Mouse (Mus musculus): ENCODE results near the gene Tmco4. TPM values are rescaled to one million over a fixed set of nuclear protein-coding genes. Genes with fewer than 3 reads are reported as not detected.
"Not testable (repeated sequence)": the region's sequence is repeated elsewhere in the genome, so short reads cannot be mapped to it uniquely, and the experiment has no call there.

Gene Tmco4
- polyA plus RNA-seq, 1 experiment: 20.7 TPM

DNA sequence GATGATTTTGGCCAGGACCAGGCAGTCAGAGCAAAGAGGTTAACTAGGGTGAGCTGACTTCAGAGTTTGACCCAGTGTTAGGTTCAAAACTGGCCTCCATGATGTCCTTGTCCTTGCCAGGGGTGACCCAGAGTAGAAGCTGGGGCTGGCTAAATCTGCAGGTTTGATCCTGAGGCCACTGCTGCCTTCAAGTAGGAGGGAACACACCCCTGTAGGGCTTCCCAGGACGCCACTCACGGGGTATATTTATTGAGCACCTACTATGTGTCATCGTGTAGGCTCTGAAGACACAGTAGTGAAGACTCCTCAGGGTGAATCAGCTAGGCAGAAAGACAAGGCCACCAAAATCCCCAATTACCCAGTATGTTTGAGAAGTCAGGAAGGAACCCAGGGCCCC, 1.0 kb downstream of the Tmco4 start:
- no peak for DNase-seq (ENCODE audit: low read depth)

GRCm38 (mm10) chr4:138974540-138974939, 1.9 kb downstream of the Tmco4 start:
- not testable (repeated sequence) for DNase-seq (ENCODE audit: low read depth)

GRCm38 (mm10) chr4:138975194-138975593, 2.5 kb downstream of the Tmco4 start:
- no peak for DNase-seq (ENCODE audit: low read depth)

GRCm38 (mm10) chr4:138976046-138976445, 3.4 kb downstream of the Tmco4 start:
- DNase-seq (ENCODE audit: low read depth): no peak

GRCm38 (mm10) chr4:138980021-138980420, 7.3 kb downstream of the Tmco4 start:
- DNase-seq (ENCODE audit: low read depth): no peak

- no peak for DNase-seq (ENCODE audit: low read depth)
Observed at GRCm38 (mm10) chr4:138980771-138981420, 8.2 kb downstream of the Tmco4 start.

DNA sequence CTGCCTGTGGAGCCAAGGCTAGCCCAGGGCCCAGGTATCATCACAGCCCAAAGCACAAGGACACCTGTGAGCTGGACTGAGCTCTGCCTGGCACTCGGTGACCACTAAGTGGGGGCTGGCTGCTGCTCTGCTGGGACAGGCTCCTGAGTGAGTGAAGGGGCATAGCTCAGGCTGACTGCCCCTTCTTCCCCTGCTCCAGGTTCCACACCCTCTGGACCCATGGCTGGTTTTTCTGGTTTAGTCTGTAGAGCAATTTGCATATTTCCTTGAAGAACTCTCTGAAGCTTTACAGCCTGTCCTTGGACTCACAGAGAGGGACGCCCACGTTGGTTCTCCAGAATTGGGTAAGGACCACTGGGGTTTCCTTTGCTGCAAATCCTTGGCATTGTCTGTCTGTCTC, 10.7 kb downstream of the Tmco4 start:
- DNase-seq (ENCODE audit: low read depth): no peak

GRCm38 (mm10) chr4:138984744-138985143, 12.1 kb downstream of the Tmco4 start:
- DNase-seq (ENCODE audit: low read depth): no peak

DNA sequence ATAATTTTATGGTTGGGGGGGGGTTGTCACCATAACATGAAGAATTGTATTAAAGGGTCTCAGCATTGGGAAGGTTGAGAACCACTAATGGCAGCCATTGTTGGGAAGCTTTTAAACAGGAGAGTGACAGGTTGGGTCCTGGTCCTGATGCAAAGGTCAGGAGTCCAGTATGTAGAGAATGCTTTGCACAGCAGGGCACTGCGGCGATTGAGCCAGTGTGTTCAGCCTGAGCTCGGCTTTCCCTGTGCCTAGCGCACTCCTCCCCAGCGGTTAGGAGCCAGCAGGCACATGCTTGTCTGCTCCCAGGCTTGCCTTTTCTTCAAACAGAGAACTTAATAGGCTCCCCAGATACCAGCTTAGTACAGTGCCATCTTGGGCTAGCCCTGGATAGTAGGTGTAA, 13.6 kb downstream of the Tmco4 start:
- no peak for DNase-seq (ENCODE audit: low read depth)

DNA sequence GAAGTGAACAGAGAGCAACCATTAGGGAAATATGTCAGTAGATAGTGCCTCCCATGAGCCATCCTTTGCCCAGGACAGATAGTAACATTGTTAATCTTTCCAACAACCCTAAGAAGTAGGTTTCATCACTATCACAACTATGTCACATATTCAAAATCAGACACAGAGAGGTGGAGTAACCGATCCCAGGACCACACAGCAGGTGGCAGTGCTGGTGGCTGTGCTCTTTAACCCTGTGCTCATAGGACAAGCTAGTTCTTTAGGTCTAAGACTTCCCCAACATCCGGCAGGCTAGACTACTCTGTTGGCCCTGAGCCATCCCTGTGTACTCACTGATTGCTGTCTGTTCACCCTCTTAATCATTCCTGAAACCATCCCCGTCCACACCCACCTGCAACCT, 21.7 kb downstream of the Tmco4 start:
- DNase-seq (ENCODE audit: low read depth): no peak

GRCm38 (mm10) chr4:138996410-138996809, 23.7 kb downstream of the Tmco4 start:
- DNase-seq (ENCODE audit: low read depth): no peak

- DNase-seq (ENCODE audit: low read depth): no peak
Observed at GRCm38 (mm10) chr4:138997121-138997520, 24.4 kb downstream of the Tmco4 start.

DNA sequence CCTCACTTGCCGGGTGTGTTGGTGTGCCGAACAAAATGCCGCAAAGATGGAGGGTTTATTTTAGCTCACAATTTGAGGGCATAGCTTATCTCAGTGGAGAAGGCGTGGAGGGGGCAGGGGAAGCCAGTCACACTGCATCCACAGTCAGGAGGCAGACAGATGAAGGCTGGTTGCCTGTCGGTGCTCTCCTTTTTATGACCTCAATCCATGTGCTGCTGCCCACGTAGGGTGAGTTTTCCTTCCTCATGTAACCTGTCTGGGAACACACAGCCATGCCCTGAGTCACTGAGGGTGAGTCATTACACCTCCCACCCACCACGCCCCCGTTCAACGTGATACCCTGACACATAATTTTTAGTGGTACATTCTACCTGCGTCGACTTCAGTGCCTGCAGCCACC, 25.9 kb downstream of the Tmco4 start:
- DNase-seq (ENCODE audit: low read depth): peak; percentile 50

DNA sequence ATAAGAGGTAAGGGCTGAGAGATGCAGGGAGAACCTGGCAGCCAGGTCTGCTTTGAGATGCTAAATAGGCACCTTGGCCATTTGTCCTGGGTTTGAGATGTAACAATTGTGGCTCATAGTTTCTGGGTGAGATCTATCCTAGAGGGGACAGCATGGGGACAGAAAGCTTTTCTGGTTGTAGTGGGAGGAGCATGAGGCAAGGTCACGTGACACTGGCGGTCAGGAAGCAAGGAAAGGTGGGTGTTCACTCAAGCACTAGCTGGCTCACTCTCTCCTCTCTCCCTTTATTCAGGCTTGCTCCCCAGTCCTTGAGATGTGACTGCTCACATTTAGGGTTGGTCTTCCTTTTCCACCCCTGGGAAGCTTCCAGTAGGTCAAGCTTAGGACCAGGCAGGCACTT, 28.3 kb downstream of the Tmco4 start:
- DNase-seq (ENCODE audit: low read depth): no peak

DNA sequence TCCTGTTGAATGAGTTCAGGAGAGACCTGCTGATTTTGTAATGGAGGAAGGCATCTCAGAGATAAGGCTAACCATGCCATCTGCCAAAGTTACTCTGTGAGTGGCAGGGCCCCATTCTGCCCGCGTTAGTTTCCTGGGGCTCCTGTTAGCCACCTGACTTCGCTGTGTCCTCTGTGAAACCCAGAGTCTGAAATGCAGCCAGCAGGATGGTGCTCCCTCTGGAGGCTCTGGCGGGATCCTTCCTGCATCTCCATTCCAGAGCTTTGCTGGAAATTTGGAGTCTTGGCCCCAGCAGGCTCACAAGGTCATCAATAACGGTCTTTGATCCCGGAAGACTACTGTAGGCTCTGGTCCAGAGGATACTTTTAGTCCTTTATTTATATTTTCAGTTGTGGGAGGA, 28.7 kb downstream of the Tmco4 start:
- DNase-seq (ENCODE audit: low read depth): no peak

DNA sequence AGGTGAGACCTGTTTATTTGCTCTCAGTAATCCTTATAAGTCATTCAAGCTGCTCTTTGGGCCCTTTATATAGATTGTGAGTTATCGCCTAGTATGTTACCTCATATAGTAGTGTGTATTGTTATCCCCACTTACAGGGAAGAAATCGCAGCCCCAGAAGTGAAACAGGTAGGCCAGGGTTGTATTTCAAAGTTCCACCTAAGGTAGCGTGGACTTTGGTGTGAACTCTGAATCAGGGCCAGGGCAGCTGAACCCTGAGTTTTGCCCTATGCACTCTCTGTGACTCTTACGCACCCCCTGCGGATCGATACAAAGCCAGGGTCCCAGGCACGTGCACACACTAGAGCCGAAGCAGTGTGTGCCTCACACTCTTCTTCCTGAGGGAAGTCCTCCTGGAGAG, 31.4 kb downstream of the Tmco4 start:
- no peak for DNase-seq (ENCODE audit: low read depth)

- DNase-seq (ENCODE audit: low read depth): no peak
Observed at GRCm38 (mm10) chr4:139005214-139005613, 32.5 kb downstream of the Tmco4 start.

DNA sequence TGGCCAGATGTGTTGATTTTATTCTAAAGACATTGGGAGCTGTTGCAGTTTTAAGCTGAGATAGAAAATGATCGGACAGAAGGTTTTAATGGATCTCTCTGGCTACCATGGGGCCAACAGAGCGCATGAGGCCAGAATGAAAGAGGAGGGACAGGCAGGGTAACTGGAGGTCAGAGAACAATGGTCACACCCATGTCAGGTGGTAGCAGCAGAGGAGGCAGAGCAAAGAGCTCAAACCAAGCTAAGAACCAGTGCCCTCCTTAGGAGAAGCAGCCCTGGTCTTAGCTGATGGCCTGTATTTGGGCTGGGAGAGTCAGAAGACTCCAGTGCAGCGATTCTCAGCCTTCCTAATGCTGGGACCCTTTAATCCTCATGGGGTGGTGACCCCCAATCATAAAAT, 34.7 kb downstream of the Tmco4 start:
- no peak for DNase-seq (ENCODE audit: low read depth)

GRCm38 (mm10) chr4:139007981-139008536, 35.4 kb downstream of the Tmco4 start:
- no peak for DNase-seq (ENCODE audit: low read depth)

DNA sequence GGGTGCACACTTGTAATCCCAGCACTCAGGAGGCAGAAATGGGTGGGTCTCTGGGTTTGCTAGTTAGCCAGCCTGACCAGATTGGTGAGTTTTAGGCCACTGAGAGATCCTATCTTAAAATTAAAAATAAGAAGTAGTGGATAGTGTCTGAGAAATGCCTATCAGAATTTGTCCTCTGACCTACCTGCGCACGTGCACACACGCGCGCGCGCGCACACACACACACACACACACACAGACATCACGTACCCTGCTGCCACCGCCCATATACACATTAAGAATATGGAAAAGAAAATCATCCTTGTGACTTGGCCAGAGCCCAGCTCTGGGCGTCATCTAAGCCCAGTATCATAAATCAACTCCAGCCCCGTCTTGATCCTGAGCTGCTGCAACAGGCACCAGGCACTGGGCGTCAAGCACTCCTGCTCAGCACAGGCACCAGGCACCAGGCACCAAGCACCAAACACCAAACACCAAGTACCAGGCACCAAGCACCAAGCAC, 38.6 kb downstream of the Tmco4 start:
- DNase-seq (ENCODE audit: low read depth): no peak

GRCm38 (mm10) chr4:139013281-139013680, 40.6 kb downstream of the Tmco4 start:
- no peak for DNase-seq (ENCODE audit: low read depth)

GRCm38 (mm10) chr4:139014793-139015192, 42.1 kb downstream of the Tmco4 start:
- no peak for DNase-seq (ENCODE audit: low read depth)

GRCm38 (mm10) chr4:139018388-139018787, 45.7 kb downstream of the Tmco4 start:
- no peak for DNase-seq (ENCODE audit: low read depth)

- no peak for DNase-seq (ENCODE audit: low read depth)
Observed at GRCm38 (mm10) chr4:139018976-139019375, 46.3 kb downstream of the Tmco4 start.

Data from gonadal fat pad, adult 2 months (tissue).